Mouse (Mus musculus) ES-E14 (cell line): Measurements from ENCODE around the gene Gtf2ird2.

ENCODE experiments used
- CHD2 ChIP-seq: IDR thresholded peaks from 2 replicates; pipeline ENCODE4 v1.6.1; 2014; ENCODE audit warnings: mild to moderate bottlenecking, low read depth, low read length, inconsistent platforms
- HCFC1 ChIP-seq: IDR thresholded peaks from 2 replicates; pipeline ENCODE4 v1.6.1; 2012; ENCODE audit warnings: low read length, inconsistent platforms, borderline replicate concordance; ENCODE audit not compliant: insufficient read depth
- ZNF384 ChIP-seq: IDR thresholded peaks from 2 replicates; pipeline ENCODE4 v1.6.1; 2012; ENCODE audit warnings: low read depth, low read length, inconsistent platforms

DNA sequence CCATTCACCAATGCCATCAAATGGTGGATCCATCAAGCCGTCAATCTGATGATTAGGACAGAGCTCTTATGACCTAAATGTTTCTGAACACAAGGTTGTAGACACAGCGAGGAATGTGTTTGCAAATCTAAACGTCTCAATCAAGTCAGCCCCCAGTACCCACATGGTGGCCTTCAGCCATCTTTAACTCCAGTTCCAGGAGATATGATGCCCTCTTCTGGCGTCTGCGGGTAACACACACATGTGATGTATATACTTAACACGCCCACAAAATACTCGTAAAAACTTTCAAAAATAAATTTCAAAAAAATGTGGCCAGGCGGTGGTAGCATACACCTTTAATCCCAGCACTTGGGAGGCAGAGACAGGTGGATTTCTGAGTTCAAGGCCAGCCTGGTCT, 38.8 kb upstream of the Gtf2ird2 start:
- TF ChIP-seq HCFC1 (no peak), ZNF384 (no peak), CHD2 (no peak)
